Mouse (Mus musculus): Measurements from ENCODE around the gene Tspan11.

DNA sequence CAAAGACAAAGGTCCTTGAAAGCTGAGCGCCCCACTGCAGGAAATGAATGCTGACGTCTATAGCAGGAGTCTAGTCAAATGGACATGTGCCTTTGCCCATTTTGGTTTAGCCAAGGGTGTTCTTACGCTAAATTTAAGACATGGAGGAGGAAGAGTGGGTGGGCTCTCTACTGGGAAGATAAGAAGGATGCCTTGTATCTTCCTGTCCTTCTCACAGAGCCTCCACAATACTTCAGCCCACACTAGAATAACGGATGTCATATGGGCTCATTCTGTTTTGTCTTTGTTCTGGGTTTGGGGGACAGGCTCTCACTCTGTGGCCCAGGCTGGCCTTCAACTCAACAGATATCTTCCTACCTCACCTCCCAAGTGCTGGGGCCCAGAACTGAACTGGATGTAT is 35.8 kb upstream of the Tspan11 start:
- TF ChIP-seq POLR2A (IDR thresholded peaks at IDR 0.05; ENCODE audit: borderline replicate concordance, extremely low read depth, low read depth, low read length) (no peak), CTCF (IDR thresholded peaks at IDR 0.05; ENCODE audit: insufficient read depth, low read length) (no peak)

Measured in lung, adult 2 months (tissue).